Mouse (Mus musculus): ENCODE measurements at regions not wholly inside any gene's neighbourhood (a gene's known extent, or its start where the extent isn't known, plus 50 kb on each side); places are given as distances from the start of the nearest gene placed in this dataset.

DNA sequence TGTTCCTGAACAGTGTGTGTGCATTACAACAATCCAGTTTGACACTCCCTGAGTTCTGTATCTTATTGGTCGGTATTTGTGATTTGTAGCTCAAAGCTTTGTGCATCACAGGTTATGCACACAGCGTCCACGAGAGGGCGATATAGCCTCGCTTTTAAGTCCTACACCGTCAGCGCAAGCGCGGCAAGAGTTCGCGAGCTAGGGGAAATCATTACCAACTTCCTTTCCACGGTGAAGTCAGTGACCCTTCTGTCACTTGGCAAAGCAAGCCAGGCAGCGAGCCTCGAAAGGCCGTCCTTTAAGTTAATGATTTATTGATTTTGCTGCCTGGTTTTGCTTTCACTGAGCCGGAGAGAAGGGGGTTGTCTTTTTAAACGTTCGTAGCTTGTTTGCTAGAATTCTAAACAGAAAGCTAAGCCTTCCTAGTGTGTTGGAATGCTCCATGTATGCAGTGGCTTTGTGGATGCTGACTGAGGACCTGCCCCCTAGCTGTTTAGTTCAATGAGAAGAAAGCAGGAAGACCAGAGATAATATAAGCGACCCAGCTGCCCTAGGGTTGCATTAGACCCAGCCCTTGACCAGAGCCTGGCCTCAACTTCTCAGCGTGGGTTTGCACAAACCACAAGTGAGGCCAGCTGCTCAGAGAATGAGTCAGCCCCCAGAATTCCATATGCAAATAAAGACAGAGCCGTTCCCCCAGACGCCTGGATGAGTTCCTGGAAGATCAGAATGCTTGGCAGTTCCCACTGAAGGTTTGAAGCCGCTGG lies 79.0 kb upstream of the Ipo5 start:
- DNase-seq = peak; percentile 96

DNA sequence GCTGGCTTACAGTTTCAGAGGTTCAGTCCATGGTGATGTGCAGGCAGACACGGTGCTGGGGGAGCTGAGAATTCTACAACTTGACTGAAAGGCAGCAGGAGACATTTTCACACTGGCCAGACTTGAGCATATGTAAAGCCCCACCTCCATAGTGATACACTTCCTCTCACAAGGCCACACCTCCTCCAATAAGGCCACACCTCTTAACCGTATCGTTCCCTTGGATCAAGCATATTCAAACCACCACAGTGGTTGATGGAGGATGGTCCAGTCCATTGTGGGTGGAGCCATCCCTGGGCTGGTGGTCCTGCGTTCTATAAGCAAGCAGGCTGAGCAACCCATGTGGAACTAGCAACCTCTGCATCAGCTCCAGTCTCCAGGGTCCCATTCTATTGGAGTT lies 76.2 kb upstream of the Ipo5 start:
- no peak for DNase-seq

- DNase-seq = no peak
Observed at GRCm38 (mm10) chr14:120835758-120836157, 75.3 kb upstream of the Ipo5 start.

GRCm38 (mm10) chr14:120836535-120837316 lies 74.3 kb upstream of the Ipo5 start:
- no peak for DNase-seq

DNA sequence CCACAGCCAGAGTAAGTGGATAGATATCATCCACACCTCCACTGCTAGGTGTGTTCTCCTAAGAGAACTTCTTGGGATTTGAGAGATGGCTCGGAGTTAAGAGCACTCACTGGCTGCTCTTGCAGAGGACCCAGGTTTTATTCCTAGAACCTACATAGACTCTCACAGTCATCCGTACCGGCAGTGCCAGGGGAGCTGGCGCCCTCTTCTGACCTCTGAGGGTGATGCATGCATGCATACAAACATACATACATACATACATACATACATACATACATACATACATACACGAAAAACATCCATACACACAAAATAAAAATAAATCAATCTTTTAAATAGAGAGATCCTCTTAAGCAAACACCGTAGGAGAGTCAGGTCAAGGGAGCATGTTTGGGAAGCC lies 70.1 kb upstream of the Ipo5 start:
- peak; percentile 32 to 42 for DNase-seq

DNA sequence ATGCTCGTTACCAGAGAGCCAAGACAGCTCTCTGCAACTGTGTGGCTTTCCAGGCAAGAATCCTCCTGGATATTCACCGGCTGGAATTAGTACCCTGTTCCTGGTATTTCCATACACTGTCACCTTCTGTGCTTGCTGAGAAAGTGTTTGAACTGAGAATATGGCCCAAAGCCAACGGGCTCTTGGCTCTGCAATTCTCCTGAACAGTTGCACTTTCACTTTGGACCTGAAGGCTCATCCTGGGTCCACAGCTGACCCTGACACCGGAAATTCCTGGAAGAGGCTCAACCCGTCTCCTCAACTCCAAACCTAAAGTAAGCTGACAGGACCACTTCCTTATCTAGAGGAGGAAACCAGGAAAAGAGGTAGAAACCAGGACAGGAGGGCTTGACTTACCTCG lies 69.7 kb upstream of the Ipo5 start:
- no peak for DNase-seq

- DNase-seq = no peak
Observed at GRCm38 (mm10) chr14:120845172-120845571, 65.9 kb upstream of the Ipo5 start.

DNA sequence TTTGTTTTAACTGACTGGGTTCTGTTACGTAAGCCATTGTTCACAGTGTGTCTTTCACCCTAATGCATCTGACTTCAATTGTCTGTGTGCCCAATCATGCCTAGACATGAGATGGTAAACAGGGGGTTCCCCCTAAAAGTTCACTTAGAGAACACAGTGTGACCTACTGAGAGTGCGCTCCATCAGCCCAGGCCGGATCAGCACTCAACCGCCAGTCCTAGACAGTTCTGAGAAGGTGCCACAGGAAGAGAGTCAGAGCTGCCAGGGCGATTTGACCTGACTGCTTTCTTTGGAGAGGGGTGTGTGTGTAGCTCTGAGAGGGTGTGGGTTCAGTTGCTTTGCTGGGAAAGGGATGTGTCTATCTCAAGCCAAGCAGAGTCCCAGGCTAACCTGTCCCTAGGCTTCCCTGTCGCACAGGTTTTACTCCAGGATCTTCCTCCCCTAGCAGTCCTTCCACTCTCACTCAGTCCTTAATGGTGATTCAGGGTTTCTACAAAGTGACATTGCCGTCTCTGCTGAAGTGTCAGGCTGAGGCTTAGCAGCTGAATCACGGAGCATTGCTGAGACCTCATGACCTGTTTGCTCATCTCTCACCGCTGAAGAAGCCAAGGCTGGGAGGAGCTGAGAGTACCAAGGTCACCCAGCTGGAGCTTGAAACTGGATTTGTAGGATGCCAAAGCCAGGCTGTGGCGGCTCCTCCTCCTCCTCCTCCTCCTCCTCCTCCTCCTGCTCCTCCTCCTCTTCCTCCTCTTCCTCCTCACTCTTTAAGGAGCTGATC lies 64.8 kb upstream of the Ipo5 start:
- DNase-seq = no peak

DNA sequence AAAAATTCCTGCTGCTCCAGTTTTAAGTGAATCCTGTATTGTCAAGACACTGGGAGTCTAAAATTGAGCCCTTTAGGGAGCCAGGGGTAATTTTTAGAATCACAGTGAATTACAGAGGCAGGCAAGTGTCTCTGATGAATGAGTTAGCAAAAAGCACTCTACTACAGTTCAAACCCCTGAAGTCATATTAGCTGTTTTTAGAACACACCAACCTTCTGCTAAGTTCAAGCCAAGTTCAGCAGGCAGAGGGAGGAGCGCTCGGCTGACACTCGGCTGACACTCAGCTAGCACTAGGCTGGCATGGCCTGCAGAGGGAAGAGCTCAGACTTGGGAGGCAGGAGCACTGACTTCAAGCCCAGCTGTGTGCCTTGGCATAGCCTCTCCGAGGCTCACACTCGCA lies 64.0 kb upstream of the Ipo5 start:
- DNase-seq = peak in 1 of 2 experiments; percentile 30

GRCm38 (mm10) chr14:120848083-120848951 lies 62.7 kb upstream of the Ipo5 start:
- DNase-seq = no peak

- DNase-seq = no peak
Observed at GRCm38 (mm10) chr14:120849159-120849558, 61.9 kb upstream of the Ipo5 start.

DNA sequence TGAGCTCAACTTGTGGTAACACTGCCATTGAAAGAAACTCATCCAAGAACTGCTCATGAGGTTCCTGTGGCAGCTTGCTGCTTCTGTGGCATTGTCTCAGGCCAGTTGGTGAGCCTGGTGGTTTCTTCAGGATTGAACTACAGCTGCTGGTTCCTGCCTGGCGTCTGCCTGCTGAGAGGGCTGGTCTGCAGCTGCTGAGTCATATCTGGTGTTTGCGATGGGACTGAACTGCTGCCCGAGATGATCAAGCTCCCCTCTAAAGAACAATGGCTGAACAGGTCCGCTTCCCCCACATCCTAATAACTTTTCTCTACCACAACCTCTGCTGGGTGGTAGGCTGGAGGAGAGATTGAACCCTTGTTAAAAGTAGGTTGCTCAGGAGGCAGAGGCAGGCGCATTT lies 57.4 kb upstream of the Ipo5 start:
- no peak for DNase-seq

DNA sequence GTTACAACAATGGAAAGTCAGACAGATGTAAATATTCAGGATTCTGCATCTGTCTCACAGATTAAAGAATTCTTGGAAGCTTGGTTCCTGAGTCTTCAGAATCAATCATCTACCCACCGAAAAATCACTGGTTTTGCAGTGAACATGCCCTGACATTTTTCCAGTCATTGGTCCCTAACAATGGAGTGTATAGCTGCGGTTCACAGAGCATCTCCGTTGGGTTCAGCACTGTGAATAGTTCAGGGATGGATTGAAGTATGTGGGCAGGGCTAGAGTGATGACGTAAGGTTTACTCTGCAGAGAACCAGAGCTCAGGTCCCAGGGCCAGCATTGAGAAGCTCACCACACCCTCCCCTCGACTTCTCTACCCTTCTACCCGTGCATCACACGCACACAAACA lies 56.5 kb upstream of the Ipo5 start:
- no peak for DNase-seq

DNA sequence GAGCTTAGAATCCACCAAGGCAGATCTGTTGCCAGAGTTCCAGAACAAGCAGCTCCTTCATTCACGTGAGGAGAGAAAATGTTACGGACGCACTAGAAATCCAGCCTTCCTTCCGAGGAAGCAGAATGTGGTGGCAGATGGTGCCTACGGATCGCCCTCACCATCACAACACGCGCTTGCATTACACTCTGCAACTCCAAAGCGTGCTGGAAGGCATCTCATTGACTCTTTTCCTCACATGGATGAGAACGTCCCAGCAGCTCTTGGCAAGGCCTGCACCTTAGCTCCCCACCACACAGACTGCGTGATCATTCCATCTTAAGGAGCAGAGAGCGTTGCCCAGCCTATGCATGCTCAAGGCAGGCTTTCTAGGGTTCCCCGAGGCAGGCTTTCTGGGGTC lies 55.8 kb upstream of the Ipo5 start:
- no peak for DNase-seq
